15 mouse cellular contexts compared by ENCODE assay signal in genomic region chrX:7308242-7308641, GRCm38 (mm10). TPM values are rescaled to one million over a fixed set of nuclear protein-coding genes. Genes with fewer than 3 reads are reported as not detected.
DNase-seq lines count a peak whose midpoint lies in the region; ATAC-seq lines count a peak whose summit lies in the region.
"Had no signal": no experiment of that assay in that cellular context is flagged by ENCODE, and none has a peak within 500 bp of the region (broad histone marks: within the 10 kb centered on the region; RNA-seq: fewer than 3 reads in every experiment).

No protein-coding gene starts in this region.

- DNase-seq in 3134 (ENCODE audit: extremely low read depth, insufficient read length, low spot score): peak; percentile 49
- DNase-seq in CD4-positive helper T cell, adult 2 months (ENCODE audit: low read depth, low spot score): peak; percentile 31
- DNase-seq in left cerebral cortex, postnatal 10 days (ENCODE audit: extremely low spot score in 1 of 2, low spot score in 2 of 2): no peak
- no peak for DNase-seq in frontal cortex, postnatal 36 days (ENCODE audit: low spot score in 2 of 2)
- DNase-seq in thymus, postnatal 36 days: no peak
- DNase-seq: cerebellum, adult 9-11 months; kidney, adult 2 months; kidney, postnatal 4 days; right cerebral cortex, postnatal 4 days had no signal

- intact Hi-C loops in left cerebral cortex, postnatal 10 days (cut with DNase I): no loop called here

- H3K4me1 ChIP-seq in kidney, embryonic 14.5 days (ENCODE audit: control insufficient read depth, insufficient read depth, low read length): no peaks in the 10 kb centered on the region
- H3K4me1 ChIP-seq: forebrain, embryonic 12.5 days; lung, embryonic 15.5 days; midbrain, embryonic 12.5 days had no signal

- H3K4me3 ChIP-seq in kidney, embryonic 14.5 days (ENCODE audit: low read length): no peak overlapping the region
- H3K4me3 ChIP-seq: forebrain, embryonic 12.5 days; lung, embryonic 15.5 days; midbrain, embryonic 12.5 days had no signal

- H3K9me3 ChIP-seq in kidney, embryonic 14.5 days (ENCODE audit: control insufficient read depth, low read length): no peaks in the 10 kb centered on the region
- H3K9me3 ChIP-seq: forebrain, embryonic 12.5 days; lung, embryonic 15.5 days; midbrain, embryonic 12.5 days had no signal

- no peaks in the 10 kb centered on the region for H3K27me3 ChIP-seq in kidney, embryonic 14.5 days (ENCODE audit: control insufficient read depth, insufficient read depth, low read length)
- H3K27me3 ChIP-seq: forebrain, embryonic 12.5 days; lung, embryonic 15.5 days; midbrain, embryonic 12.5 days had no signal

- H3K27ac ChIP-seq in kidney, embryonic 14.5 days (ENCODE audit: low read depth, low read length): no peak overlapping the region
- H3K27ac ChIP-seq: forebrain, embryonic 12.5 days; lung, embryonic 15.5 days; midbrain, embryonic 12.5 days had no signal

- no peak overlapping the region for H3K9ac ChIP-seq in kidney, embryonic 14.5 days (ENCODE audit: low read depth, low read length)
- H3K9ac ChIP-seq: forebrain, embryonic 12.5 days; lung, embryonic 15.5 days; midbrain, embryonic 12.5 days had no signal

- H3K36me3 ChIP-seq in kidney, embryonic 14.5 days (ENCODE audit: control insufficient read depth, insufficient read depth, low read length): no peaks in the 10 kb centered on the region
- H3K36me3 ChIP-seq: forebrain, embryonic 12.5 days; lung, embryonic 15.5 days; midbrain, embryonic 12.5 days had no signal

- H3K4me2 ChIP-seq in kidney, embryonic 14.5 days (replicated peaks; ENCODE audit: low read depth, low read length): no peak overlapping the region
- H3K4me2 ChIP-seq: forebrain, embryonic 12.5 days; lung, embryonic 15.5 days; midbrain, embryonic 12.5 days had no signal

- ATAC-seq in activated CD4-positive, CD25-positive, alpha-beta regulatory T cell, adult 4 months: peak; percentile 43
- peak; percentile 62 to 76; a peak in 3 of 4 replicates for ATAC-seq in hematopoietic stem cell, adult 5-6 weeks (replicated peaks in 1 of 2; ENCODE audit: insufficient read depth in 1 of 2, low FRiP score in 2 of 2, low TSS enrichment in 1 of 2, low read depth in 1 of 2, poor library complexity in 2 of 2, severe bottlenecking in 2 of 2)
- ATAC-seq in kidney, embryonic 14.5 days (ENCODE audit: low FRiP score, low TSS enrichment): no peak

- 60% methylated on average over 2 of the region's 2 CpGs for WGBS in kidney, embryonic 14.5 days

RNA-seq across cellular contexts. Expression of gene Clcn5, which starts 10.9 kb away (rescaled TPM):
- polyA plus RNA-seq in activated CD4-positive, CD25-positive, alpha-beta regulatory T cell, adult 4 months (2017; shearing (Covaris generic)): 1 to 10 TPM; 2.6 to 3.1 TPM
- 8.5 and 10.2 TPM in 2 replicates for total RNA-seq in hematopoietic stem cell, adult 5-6 weeks (2017)
- 10 to 100 TPM; 16.2 to 20.1 TPM for total RNA-seq in left cerebral cortex, postnatal 10 days (2021)
- 8.8 and 17.9 TPM in 2 replicates for polyA plus RNA-seq in kidney, embryonic 14.5 days (2014; fragmentation: Nextera tagmentation; extraction: Ambion mirVana)

Comparison
In these comparisons a context has a peak if more than half of its experiments do, and no peak if none do; other contexts are left out.
1. DNase-seq: peak in 3134 (single experiment) and CD4-positive helper T cell, adult 2 months (single experiment); none in left cerebral cortex, postnatal 10 days (0 of 2), frontal cortex, postnatal 36 days (0 of 2) and thymus, postnatal 36 days (0 of 2).